Mouse (Mus musculus) forebrain, postnatal 0 days (tissue): Measurements from ENCODE around the gene Gdpgp1. TPM values are rescaled to one million over a fixed set of nuclear protein-coding genes. Genes with fewer than 3 reads are reported as not detected.

Experiments
- ATAC-seq: fragments of 200-750 bp; cut with Nextera tagmentation; 2 replicates; pipeline ENCODE4 v1.8.0; 2017; ENCODE audit warnings: mild to moderate bottlenecking, moderate library complexity
- DNase-seq: peaks from one replicate; pipeline ENCODE4 v3.0.0-alpha.2; 2015
- H3K27ac ChIP-seq: fragments of 300-500 bp; sonication (generic); 2 replicates; pipeline ENCODE4 v1.5.1; 2014; ENCODE audit warnings: low read depth, mild to moderate bottlenecking, antibody characterized with exemption, low read length, moderate library complexity, mixed read lengths
- H3K27me3 ChIP-seq: fragments of 300-500 bp; sonication (generic); 2 replicates; pipeline ENCODE4 v1.6.1; 2014; ENCODE audit warnings: mild to moderate bottlenecking, low read length, mixed read lengths; ENCODE audit not compliant: insufficient read depth
- H3K36me3 ChIP-seq: fragments of 300-500 bp; sonication (generic); 2 replicates; pipeline ENCODE4 v1.6.1; 2014; ENCODE audit warnings: mild to moderate bottlenecking, moderate library complexity; ENCODE audit not compliant: insufficient read depth
- H3K4me1 ChIP-seq: fragments of 300-500 bp; sonication (generic); 2 replicates; pipeline ENCODE4 v1.6.1; 2014; ENCODE audit warnings: antibody characterized with exemption; ENCODE audit not compliant: insufficient read depth
- H3K4me2 ChIP-seq: fragments of 300-500 bp; sonication (generic); 2 replicates; pipeline ENCODE4 v1.6.1; 2014; ENCODE audit warnings: low read depth, mild to moderate bottlenecking, moderate library complexity
- H3K4me3 ChIP-seq: fragments of 300-500 bp; sonication (generic); 2 replicates; pipeline ENCODE4 v1.5.1; 2014; ENCODE audit warnings: low read depth, low read length, mixed read lengths
- H3K9ac ChIP-seq: fragments of 300-500 bp; sonication (generic); 2 replicates; pipeline ENCODE4 v1.6.1; 2014; ENCODE audit warnings: mild to moderate bottlenecking
- H3K9me3 ChIP-seq: fragments of 300-500 bp; sonication (generic); 2 replicates; pipeline ENCODE4 v1.6.1; 2016; ENCODE audit warnings: low read length
- CTCF ChIP-seq: sonication (generic); IDR thresholded peaks from 2 replicates; pipeline ENCODE4 v1.5.1; 2016; ENCODE audit warnings: antibody characterized with exemption, control low read depth, low read depth
- WGBS: fragments of 180-500 bp; shearing (Covaris S2); extraction: QIAGEN DNeasy Blood & Tissue Kit; methylation state at CpG from one replicate; pipeline ENCODE4 v1.1.7; 2014; 5-methylcytosine and 5-hydroxymethylcytosine counted together
- polyA plus RNA-seq: library from polyadenylated mRNA; unstranded; fragments of >200 nt; fragmentation: Nextera tagmentation; extraction: Ambion mirVana; gene quantifications from 2 replicates; pipeline ENCODE4 v1.2.1, GENCODE M21; 2015
- total RNA-seq: library from RNA; depleted of rRNA; stranded (reverse); fragments of >200 nt; gene quantifications from 2 replicates; pipeline ENCODE4 v1.2.3, GENCODE M21; 2014

The Gdpgp1 gene
- total and polyA plus RNA-seq, 2 experiments from 2014 or later = 2.6 to 5.8 TPM

- Histone ChIP-seq H3K9me3 (no peaks in the 10 kb centered on the region), H3K9ac (peak overlapping the region; percentile 90; the same call in 1 of the 2 replicates), H3K4me3 (0 out of 2 replicates have a peak overlapping the region, but pooled peaks have one; percentile 84), H3K27ac (no peak overlapping the region), H3K4me1 (peaks cover 27% of the 10 kb centered on the region), H3K4me2 (peak overlapping the region; percentile 80), H3K36me3 (0 out of 2 replicates have a peak, but pooled peaks cover 6% of the 10 kb centered on the region), H3K27me3 (no peaks in the 10 kb centered on the region)
- ATAC-seq (no peak), DNase-seq (no peak)
- 81% methylated on average over 11 of the region's 11 CpGs for WGBS
- no peak for TF ChIP-seq CTCF
Measured at GRCm38 (mm10) chr7:80199851-80200587, 32.6 kb upstream of the Gdpgp1 start.

GRCm38 (mm10) chr7:80200588-80200945 is 32.1 kb upstream of the Gdpgp1 start:
- 84% methylated on average over 6 of the region's 6 CpGs for WGBS
- Histone ChIP-seq H3K36me3 (0 out of 2 replicates have a peak, but pooled peaks cover 6% of the 10 kb centered on the region), H3K9ac (no peak overlapping the region), H3K27ac (no peak overlapping the region), H3K9me3 (no peaks in the 10 kb centered on the region), H3K4me2 (0 out of 2 replicates have a peak overlapping the region, but pooled peaks have one; percentile 80), H3K4me3 (no peak overlapping the region), H3K4me1 (peaks cover 27% of the 10 kb centered on the region), H3K27me3 (no peaks in the 10 kb centered on the region)
- ATAC-seq (no peak), DNase-seq (no peak)
- no peak for TF ChIP-seq CTCF

- Histone ChIP-seq H3K4me2 (no peak overlapping the region), H3K4me1 (peaks cover 27% of the 10 kb centered on the region), H3K27me3 (no peaks in the 10 kb centered on the region), H3K4me3 (no peak overlapping the region), H3K27ac (no peak overlapping the region), H3K9me3 (no peaks in the 10 kb centered on the region), H3K36me3 (0 out of 2 replicates have a peak, but pooled peaks cover 6% of the 10 kb centered on the region), H3K9ac (no peak overlapping the region)
- DNase-seq = no peak
- TF ChIP-seq CTCF = no peak
- ATAC-seq = no peak
- WGBS = 90% methylated on average over 5 of the region's 5 CpGs
Measured at GRCm38 (mm10) chr7:80200963-80201539, 31.6 kb upstream of the Gdpgp1 start.

- Histone ChIP-seq H3K4me3 (no peak overlapping the region), H3K4me2 (no peak overlapping the region)
Measured at GRCm38 (mm10) chr7:80201888-80202540, 30.7 kb upstream of the Gdpgp1 start.

GRCm38 (mm10) chr7:80202961-80203360 is 29.7 kb upstream of the Gdpgp1 start:
- 92% methylated on average over 5 of the region's 5 CpGs for WGBS
- ATAC-seq = no peak
- no peak overlapping the region for H3K9ac ChIP-seq
- TF ChIP-seq CTCF = no peak
- H3K9me3 ChIP-seq = no peaks in the 10 kb centered on the region
- H3K27ac ChIP-seq = no peak overlapping the region
- no peak overlapping the region for H3K4me3 ChIP-seq
- H3K4me1 ChIP-seq = peaks cover 27% of the 10 kb centered on the region
- DNase-seq = no peak
- no peak overlapping the region for H3K4me2 ChIP-seq
- H3K27me3 ChIP-seq = no peaks in the 10 kb centered on the region
- 0 out of 2 replicates have a peak, but pooled peaks cover 6% of the 10 kb centered on the region for H3K36me3 ChIP-seq

More at GRCm38 (mm10) chr7:80201888-80202540, 30.7 kb upstream of the Gdpgp1 start:
- peaks cover 27% of the 10 kb centered on the region for H3K4me1 ChIP-seq
- no peak overlapping the region for H3K9ac ChIP-seq
- peak; percentile 54 for DNase-seq
- H3K36me3 ChIP-seq = 0 out of 2 replicates have a peak, but pooled peaks cover 6% of the 10 kb centered on the region
- no peak for TF ChIP-seq CTCF
- H3K9me3 ChIP-seq = no peaks in the 10 kb centered on the region
- WGBS = 37% methylated on average over 15 of the region's 15 CpGs
- H3K27ac ChIP-seq = peak overlapping the region; percentile 59
- ATAC-seq = no peak
- H3K27me3 ChIP-seq = no peaks in the 10 kb centered on the region

GRCm38 (mm10) chr7:80203638-80204096 is 29.0 kb upstream of the Gdpgp1 start:
- no peak overlapping the region for H3K9ac ChIP-seq

More at GRCm38 (mm10) chr7:80203638-80204096, 29.0 kb upstream of the Gdpgp1 start:
- Histone ChIP-seq H3K4me2 (no peak overlapping the region), H3K9me3 (no peaks in the 10 kb centered on the region), H3K4me3 (no peak overlapping the region), H3K4me1 (peaks cover 27% of the 10 kb centered on the region), H3K36me3 (0 out of 2 replicates have a peak, but pooled peaks cover 6% of the 10 kb centered on the region), H3K27me3 (no peaks in the 10 kb centered on the region), H3K27ac (no peak overlapping the region)
- WGBS = 46% methylated on average over 12 of the region's 12 CpGs
- DNase-seq (no peak), ATAC-seq (no peak)
- TF ChIP-seq CTCF = no peak
